Mouse (Mus musculus) liver, embryonic 15.5 days (tissue): Measurements from ENCODE around the gene Xpo1. TPM values are rescaled to one million over a fixed set of nuclear protein-coding genes. Genes with fewer than 3 reads are reported as not detected.
"Not testable (repeated sequence)": the region's sequence is repeated elsewhere in the genome, so short reads cannot be mapped to it uniquely, and the experiment has no call there.

ENCODE experiments used
- ATAC-seq: fragments of 200-750 bp; cut with Nextera tagmentation; 2 replicates; pipeline ENCODE4 v1.8.0; 2017; ENCODE audit warnings: moderate number of reproducible peaks, mild to moderate bottlenecking, moderate library complexity; ENCODE audit not compliant: insufficient read depth
- H3K27ac ChIP-seq: fragments of 300-500 bp; sonication (generic); replicated peaks from 2 replicates; pipeline ENCODE4 v1.5.1; 2015; ENCODE audit warnings: mild to moderate bottlenecking, inconsistent platforms
- H3K27me3 ChIP-seq: fragments of 300-500 bp; sonication (generic); 2 replicates; pipeline ENCODE4 v1.6.1; 2015; ENCODE audit warnings: mild to moderate bottlenecking, inconsistent platforms
- H3K36me3 ChIP-seq: fragments of 300-500 bp; sonication (generic); replicated peaks from 2 replicates; pipeline ENCODE4 v1.6.1; 2015; ENCODE audit warnings: moderate library complexity, mild to moderate bottlenecking, inconsistent platforms
- H3K4me1 ChIP-seq: fragments of 300-500 bp; sonication (generic); replicated peaks from 2 replicates; pipeline ENCODE4 v1.6.1; 2015; ENCODE audit warnings: inconsistent platforms
- H3K4me2 ChIP-seq: fragments of 300-500 bp; sonication (generic); 2 replicates; pipeline ENCODE4 v1.6.1; 2015; ENCODE audit warnings: moderate library complexity, mild to moderate bottlenecking, inconsistent platforms
- H3K4me3 ChIP-seq: fragments of 300-500 bp; sonication (generic); replicated peaks from 2 replicates; pipeline ENCODE4 v1.5.1; 2015; ENCODE audit warnings: mild to moderate bottlenecking, inconsistent platforms
- H3K9ac ChIP-seq: fragments of 300-500 bp; sonication (generic); 2 replicates; pipeline ENCODE4 v1.6.1; 2015; ENCODE audit warnings: moderate library complexity, mild to moderate bottlenecking, inconsistent platforms
- H3K9me3 ChIP-seq: fragments of 300-500 bp; sonication (generic); replicated peaks from 2 replicates; pipeline ENCODE4 v1.6.1; 2016; ENCODE audit warnings: inconsistent platforms
- WGBS: fragments of 180-500 bp; shearing (Covaris S2); methylation state at CpG from one replicate; pipeline ENCODE4 v1.1.7; 2015; ENCODE audit warnings: mixed read lengths; ENCODE audit not compliant: insufficient replicate concordance; 5-methylcytosine and 5-hydroxymethylcytosine counted together
- polyA plus RNA-seq: library from polyadenylated mRNA; unstranded; fragments of >200 nt; fragmentation: Nextera tagmentation; extraction: Ambion mirVana; gene quantifications from 2 replicates; pipeline ENCODE4 v1.2.1, GENCODE M21; 2015

Xpo1 gene
- polyA plus RNA-seq, 1 experiment from 2014 or later = 42.3 TPM

DNA sequence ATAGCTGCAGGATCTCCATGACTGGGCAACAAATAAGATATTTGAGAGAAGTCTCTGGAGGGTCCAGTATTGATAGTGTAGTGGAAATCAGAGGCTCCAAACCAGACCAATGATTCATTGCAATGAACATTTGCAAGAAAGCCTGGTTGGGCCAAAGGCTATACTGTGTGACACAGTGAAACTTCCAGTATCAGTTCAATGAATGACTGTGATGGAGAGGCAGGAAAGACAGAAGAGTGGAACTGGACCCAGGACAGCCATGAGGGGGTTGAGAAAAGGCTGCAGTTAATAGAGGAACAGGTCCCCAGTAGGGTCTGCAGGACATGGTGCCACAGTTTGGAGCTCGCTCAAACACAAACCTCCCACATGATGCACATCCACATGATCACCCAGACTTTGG lies 44.1 kb downstream of the Xpo1 start:
- H3K9me3 ChIP-seq = no peaks in the 10 kb centered on the region
- H3K4me3 ChIP-seq = no peak overlapping the region
- H3K27me3 ChIP-seq = no peaks in the 10 kb centered on the region
- H3K4me1 ChIP-seq = peaks cover 4% of the 10 kb centered on the region; the same call in 1 of the 2 replicates
- H3K36me3 ChIP-seq = peaks cover 28% of the 10 kb centered on the region
- H3K9ac ChIP-seq = no peak overlapping the region
- H3K4me2 ChIP-seq = no peak overlapping the region
- 88% methylated on average over 1 of the region's 1 CpGs for WGBS
- ATAC-seq = no peak
- no peak overlapping the region for H3K27ac ChIP-seq

DNA sequence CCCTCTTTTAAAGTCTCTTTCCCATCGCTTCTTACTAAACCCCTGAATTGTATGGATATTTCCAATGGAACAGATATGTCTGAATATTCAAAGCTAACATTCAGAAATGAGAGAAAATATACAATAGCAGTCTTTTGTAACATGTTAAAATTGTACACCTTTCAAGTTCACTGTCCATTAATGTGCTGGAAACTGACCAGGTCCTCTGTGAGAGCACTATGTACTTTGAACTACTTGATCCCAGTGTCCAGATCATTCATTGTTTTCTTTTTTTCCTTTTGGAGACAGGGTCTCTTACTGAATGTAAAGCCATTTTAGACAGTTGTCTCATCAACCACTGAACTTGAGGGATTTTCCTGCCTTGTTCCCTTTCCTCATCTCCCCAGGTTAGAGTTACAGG lies 47.3 kb downstream of the Xpo1 start:
- H3K9me3 ChIP-seq = no peaks in the 10 kb centered on the region
- no peak for ATAC-seq
- no peak overlapping the region for H3K4me2 ChIP-seq
- no peak overlapping the region for H3K9ac ChIP-seq
- WGBS = 60% methylated on average over 1 of the region's 1 CpGs
- H3K4me3 ChIP-seq = no peak overlapping the region
- H3K27me3 ChIP-seq = no peaks in the 10 kb centered on the region
- peaks cover 7% of the 10 kb centered on the region for H3K4me1 ChIP-seq
- no peaks in the 10 kb centered on the region; the same call in 1 of the 2 replicates for H3K36me3 ChIP-seq
- H3K27ac ChIP-seq = no peak overlapping the region

DNA sequence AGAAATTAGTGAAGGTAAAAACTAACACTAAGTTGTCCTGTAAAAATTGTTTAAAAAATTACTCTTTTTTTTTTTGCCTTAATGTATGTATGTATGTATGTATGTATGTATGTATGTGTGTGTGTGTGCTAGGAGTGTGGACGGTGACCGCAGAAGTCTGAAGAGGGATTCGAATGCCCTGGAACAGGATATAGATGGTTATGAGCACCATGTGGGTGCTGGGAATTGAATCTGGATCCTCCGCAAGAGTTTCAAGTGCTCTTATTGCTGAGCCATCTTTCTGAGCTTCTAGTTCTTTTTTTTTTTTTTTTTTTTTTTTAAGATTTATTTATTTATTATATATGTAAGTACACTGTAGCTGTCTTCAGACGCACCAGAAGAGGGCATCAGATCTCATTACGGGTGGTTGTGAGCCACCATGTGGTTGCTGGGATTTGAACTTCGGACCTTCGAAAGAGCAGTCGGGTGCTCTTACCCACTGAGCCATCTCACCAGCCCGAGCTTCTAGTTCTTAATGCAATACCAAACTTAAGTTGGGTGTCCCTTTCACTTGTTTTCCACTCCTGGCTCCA lies 49.3 kb downstream of the Xpo1 start:
- H3K4me2 ChIP-seq = peak overlapping the region; percentile 83
- not testable (repeated sequence) for ATAC-seq, H3K27me3 ChIP-seq, H3K36me3 ChIP-seq, H3K9me3 ChIP-seq
- WGBS = 32% methylated on average over 10 of the region's 10 CpGs
- peak overlapping the region; percentile 99 for H3K4me3 ChIP-seq
- H3K9ac ChIP-seq = peak overlapping the region; percentile 92
- H3K4me1 ChIP-seq = peaks cover 23% of the 10 kb centered on the region
- peak overlapping the region; percentile 99 for H3K27ac ChIP-seq

DNA sequence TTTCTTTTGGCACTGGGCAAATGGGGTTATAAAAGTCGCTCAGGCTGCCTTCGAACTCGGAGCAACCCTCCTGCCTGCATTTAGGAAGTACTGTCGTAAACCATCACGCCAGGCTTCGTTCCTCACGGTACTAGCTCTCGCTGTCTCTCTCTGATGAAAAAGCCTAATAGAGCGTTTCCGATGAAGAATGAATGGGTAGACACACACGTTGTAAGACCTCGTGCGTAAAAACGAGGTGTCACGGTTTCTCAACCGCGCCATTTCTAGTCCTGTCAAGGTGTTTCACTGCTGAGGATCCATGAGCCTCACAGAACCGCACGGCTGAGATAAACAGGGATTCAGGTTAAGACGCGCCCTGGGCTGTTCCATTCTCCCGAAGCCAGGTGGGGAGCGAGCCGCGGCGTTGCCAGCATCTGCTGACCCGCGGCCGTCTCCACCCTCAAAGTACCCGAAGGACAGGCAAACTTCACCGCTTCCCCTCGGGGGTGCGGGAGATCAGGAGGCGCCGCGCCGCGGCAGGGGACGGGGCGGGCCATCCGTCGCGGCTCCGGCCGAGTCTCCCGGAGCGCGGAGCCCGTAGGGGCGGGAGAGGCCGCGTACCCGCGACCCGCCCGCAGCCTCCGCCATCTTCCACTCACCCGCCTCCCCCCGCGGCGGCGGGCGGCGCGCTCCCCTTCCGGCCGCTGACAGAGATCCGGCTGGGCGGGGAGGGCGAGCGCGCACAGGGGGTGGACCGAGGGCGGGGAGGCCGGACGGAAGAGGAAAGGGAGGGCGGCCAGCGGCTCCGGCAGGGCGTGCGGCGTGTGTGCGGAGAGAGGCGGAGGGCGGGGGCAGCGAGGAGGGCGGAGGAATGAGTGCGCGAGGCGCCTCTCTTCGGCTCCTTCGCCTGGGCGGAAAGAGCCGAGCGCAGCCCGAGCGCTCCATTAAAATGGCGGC lies 50.1 kb downstream of the Xpo1 start:
- H3K4me2 ChIP-seq = peak overlapping the region; percentile 83
- peak overlapping the region; percentile 99 for H3K9ac ChIP-seq
- H3K9me3 ChIP-seq = no peaks in the 10 kb centered on the region
- peak overlapping the region; percentile 99 for H3K4me3 ChIP-seq
- WGBS = under 1% methylated on average over 94 of the region's 98 CpGs
- no peaks in the 10 kb centered on the region for H3K27me3 ChIP-seq
- peak; percentile 98 for ATAC-seq
- peaks cover 23% of the 10 kb centered on the region for H3K4me1 ChIP-seq
- no peaks in the 10 kb centered on the region for H3K36me3 ChIP-seq
- H3K27ac ChIP-seq = peak overlapping the region; percentile 99

DNA sequence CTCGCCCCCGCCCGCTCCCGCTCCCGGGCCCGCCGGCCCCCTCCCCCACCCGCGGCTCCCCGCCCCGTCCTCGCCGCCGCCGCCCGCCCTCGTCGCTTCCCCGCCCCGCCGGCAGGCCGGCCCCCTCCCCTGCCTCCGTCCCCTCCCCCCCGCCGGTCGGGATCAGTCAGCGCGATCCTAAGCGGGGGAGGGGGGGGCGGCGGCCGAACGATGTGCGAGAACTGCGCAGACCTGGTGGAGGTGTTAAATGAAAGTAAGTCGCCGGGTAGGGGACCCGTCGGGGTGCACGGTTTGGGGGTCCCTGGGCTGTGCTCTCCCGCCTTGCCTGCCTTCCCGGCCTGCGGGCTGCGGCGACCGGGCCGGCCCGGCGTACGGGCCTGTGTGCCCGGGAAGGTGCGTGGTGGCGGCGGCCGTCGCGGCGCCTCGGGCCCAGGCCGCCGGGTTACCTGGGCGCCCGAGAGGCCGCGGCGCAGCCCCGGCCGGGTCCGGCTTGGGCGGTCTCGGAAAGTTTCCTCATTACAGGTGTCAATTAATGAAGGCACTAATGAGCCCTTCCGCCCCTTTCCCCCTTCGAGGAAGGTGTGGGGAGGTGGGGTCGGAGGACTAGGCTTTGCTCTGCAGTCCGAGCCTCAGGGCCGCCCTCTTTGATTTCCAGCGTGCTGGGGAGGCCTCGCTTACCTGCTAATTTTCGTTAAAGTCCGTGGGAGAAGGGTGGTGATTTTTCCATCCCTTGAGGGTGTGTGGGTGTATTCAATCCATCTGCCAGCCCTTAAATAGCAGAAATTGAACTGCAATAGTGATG lies 51.1 kb downstream of the Xpo1 start, which contains the start of gene Usp34:
Gene Usp34, plus strand, starts transcription at position 132 of the 802 bp plus-strand sequence.
- 0 out of 2 replicates have a peak, but pooled peaks cover 4% of the 10 kb centered on the region for H3K36me3 ChIP-seq
- H3K27me3 ChIP-seq = no peaks in the 10 kb centered on the region
- ATAC-seq = peak; percentile 60
- peak within 1 kb of the TSS; percentile 99 for H3K9ac ChIP-seq
- peak within 1 kb of the TSS; percentile 83 for H3K4me2 ChIP-seq
- H3K4me3 ChIP-seq = peak within 1 kb of the TSS; percentile 99
- H3K27ac ChIP-seq = peak within 1 kb of the TSS; percentile 99
- under 1% methylated on average over 74 of the region's 80 CpGs for WGBS
- peaks cover 29% of the 10 kb centered on the region for H3K4me1 ChIP-seq
- H3K9me3 ChIP-seq = no peaks in the 10 kb centered on the region

DNA sequence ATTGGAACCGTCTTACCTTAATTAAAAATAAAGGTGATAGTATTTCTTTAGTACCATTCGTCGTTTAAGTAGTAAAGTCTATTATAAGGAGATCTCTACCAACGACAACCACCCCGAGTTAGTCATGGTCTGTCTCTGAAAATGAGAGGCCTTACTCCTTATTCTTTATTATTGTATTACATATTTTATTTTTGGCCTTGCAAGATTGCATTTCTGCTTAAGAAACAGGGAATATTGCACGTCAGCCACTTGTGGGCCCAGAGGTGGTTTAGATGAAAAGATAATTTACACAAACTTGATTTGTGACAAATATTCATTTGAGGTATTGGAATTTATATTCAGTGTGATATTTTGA lies 51.7 kb downstream of the Xpo1 start:
- no peaks in the 10 kb centered on the region for H3K27me3 ChIP-seq
- peak overlapping the region; percentile 99 for H3K4me3 ChIP-seq
- no peaks in the 10 kb centered on the region for H3K9me3 ChIP-seq
- peaks cover 35% of the 10 kb centered on the region for H3K4me1 ChIP-seq
- H3K4me2 ChIP-seq = peak overlapping the region; percentile 83
- ATAC-seq = no peak
- H3K9ac ChIP-seq = peak overlapping the region; percentile 99
- WGBS = under 1% methylated on average over 6 of the region's 6 CpGs
- 0 out of 2 replicates have a peak, but pooled peaks cover 4% of the 10 kb centered on the region for H3K36me3 ChIP-seq
- H3K27ac ChIP-seq = peak overlapping the region; percentile 99

DNA sequence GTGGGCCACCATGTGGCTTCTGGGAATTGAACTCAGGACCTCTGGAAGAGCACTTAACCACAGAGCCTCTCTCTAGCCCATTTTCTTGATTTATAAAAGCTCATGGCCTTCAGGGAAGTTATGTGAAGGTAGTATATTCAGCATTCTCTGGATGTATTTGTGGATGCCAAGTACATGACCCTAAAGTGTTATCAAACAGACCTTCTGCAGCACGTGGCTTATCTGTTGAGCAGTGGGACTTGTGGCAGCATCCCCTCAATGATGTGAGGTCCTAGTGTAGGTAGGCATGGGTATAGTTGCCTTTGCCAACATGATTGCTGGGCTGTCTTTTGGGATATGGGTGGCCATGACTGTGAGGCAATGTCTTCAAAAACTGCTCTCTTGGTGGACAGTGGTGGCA lies 57.7 kb downstream of the Xpo1 start:
- Histone ChIP-seq H3K36me3 (0 out of 2 replicates have a peak, but pooled peaks cover 4% of the 10 kb centered on the region), H3K4me3 (no peak overlapping the region), H3K27me3 (no peaks in the 10 kb centered on the region), H3K9ac (no peak overlapping the region), H3K9me3 (no peaks in the 10 kb centered on the region), H3K4me2 (peak overlapping the region; percentile 36), H3K27ac (peak overlapping the region; percentile 57), H3K4me1 (peaks cover 49% of the 10 kb centered on the region)
- peak; percentile 82 for ATAC-seq
- 28% methylated on average over 1 of the region's 1 CpGs for WGBS

DNA sequence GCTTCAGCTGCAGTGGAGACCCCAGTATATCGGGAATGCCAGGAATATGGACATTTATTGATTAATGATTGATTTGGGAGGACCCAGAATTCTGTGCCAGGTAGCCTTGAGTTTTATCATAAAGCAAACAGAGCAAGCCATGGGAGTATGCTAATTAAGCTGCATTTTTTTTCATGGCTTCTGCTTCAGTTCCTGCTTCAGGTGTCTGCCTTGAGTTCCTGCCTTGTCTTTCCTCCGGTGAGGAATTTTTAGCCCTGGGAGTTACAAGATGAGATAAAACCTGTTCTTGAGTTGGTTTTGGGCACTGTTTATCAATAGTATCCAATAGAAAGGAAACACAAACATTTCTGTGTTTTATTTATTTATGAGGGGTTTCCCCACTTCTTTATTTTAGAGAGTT lies 73.6 kb downstream of the Xpo1 start:
- Histone ChIP-seq H3K9me3 (no peaks in the 10 kb centered on the region), H3K4me1 (0 out of 2 replicates have a peak, but pooled peaks cover 5% of the 10 kb centered on the region), H3K4me2 (no peak overlapping the region), H3K27me3 (no peaks in the 10 kb centered on the region), H3K36me3 (peaks cover 3% of the 10 kb centered on the region; the same call in 1 of the 2 replicates), H3K27ac (no peak overlapping the region), H3K4me3 (no peak overlapping the region), H3K9ac (no peak overlapping the region)
- 76% methylated on average over 2 of the region's 2 CpGs for WGBS
- no peak for ATAC-seq

DNA sequence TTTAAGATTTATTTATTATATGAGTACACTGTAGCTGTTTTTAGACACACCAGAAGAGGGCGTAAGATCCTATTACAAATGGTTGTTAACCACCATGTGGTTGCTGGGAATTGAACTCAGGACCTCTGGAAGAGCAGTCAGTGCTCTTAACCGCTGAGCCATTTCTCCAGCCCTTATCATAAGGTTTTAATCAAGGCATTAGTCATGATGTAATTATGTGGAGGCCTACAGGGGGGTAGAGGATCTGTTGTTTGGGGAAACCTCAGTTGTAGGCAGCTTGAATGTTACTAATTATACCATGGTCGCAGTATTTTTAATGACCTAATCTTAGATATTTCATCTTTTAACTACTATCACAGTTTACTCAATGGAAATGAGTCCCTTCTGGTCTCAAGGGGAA lies 76.3 kb downstream of the Xpo1 start:
- Histone ChIP-seq H3K27me3 (no peaks in the 10 kb centered on the region), H3K4me2 (no peak overlapping the region), H3K36me3 (peaks cover 13% of the 10 kb centered on the region; the same call in 1 of the 2 replicates), H3K9me3 (no peaks in the 10 kb centered on the region), H3K27ac (no peak overlapping the region), H3K9ac (no peak overlapping the region), H3K4me1 (0 out of 2 replicates have a peak, but pooled peaks cover 5% of the 10 kb centered on the region), H3K4me3 (no peak overlapping the region)
- WGBS = 80% methylated on average over 3 of the region's 3 CpGs
- no peak for ATAC-seq

DNA sequence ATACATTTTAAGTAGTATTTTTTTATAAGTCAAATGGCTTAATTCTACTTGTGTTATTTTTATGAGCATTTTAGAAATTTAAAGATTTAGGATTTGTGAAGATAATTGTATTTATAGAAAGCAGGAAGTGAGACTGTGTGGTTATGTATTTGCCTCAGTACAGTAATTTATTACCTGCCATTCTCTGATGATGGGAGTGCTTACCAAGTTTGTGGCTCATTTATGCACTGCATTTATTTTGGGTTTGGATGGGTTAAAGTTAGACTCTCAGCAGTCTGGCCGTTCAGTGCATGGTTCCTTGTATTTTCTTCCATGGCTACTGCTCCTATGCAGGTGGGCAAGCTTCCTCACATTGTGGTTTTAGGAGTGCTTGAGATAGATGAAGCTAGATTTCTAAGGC lies 79.3 kb downstream of the Xpo1 start:
- no peak overlapping the region for H3K9ac ChIP-seq
- 53% methylated on average over 1 of the region's 1 CpGs for WGBS
- 0 out of 2 replicates have a peak, but pooled peaks cover 5% of the 10 kb centered on the region for H3K4me1 ChIP-seq
- peaks cover 24% of the 10 kb centered on the region for H3K36me3 ChIP-seq
- H3K27me3 ChIP-seq = no peaks in the 10 kb centered on the region
- no peak for ATAC-seq
- H3K9me3 ChIP-seq = no peaks in the 10 kb centered on the region
- H3K4me3 ChIP-seq = no peak overlapping the region
- no peak overlapping the region for H3K4me2 ChIP-seq
- H3K27ac ChIP-seq = no peak overlapping the region
